Mouse (Mus musculus) intestine, postnatal 0 days (tissue): ENCODE data around the gene Ltbp3. TPM values are rescaled to one million over a fixed set of nuclear protein-coding genes. Genes with fewer than 3 reads are reported as not detected.
A peak's percentile ranks its signal among the peaks of the same experiment; 100 is the strongest.

Experiments used
- ATAC-seq: fragments of 200-750 bp; cut with Nextera tagmentation; 2 replicates; pipeline ENCODE4 v1.8.0; 2017; ENCODE audit warnings: mild to moderate bottlenecking, moderate TSS enrichment, moderate library complexity
- H3K27ac ChIP-seq: fragments of 300-500 bp; sonication (generic); 2 replicates; pipeline ENCODE4 v1.5.1; 2014; ENCODE audit warnings: mild to moderate bottlenecking, low read depth, low read length, moderate library complexity
- H3K27me3 ChIP-seq: fragments of 300-500 bp; sonication (generic); replicated peaks from 2 replicates; pipeline ENCODE4 v1.6.1; 2014; ENCODE audit warnings: low read length, mixed read lengths; ENCODE audit not compliant: control insufficient read depth, insufficient read depth
- H3K36me3 ChIP-seq: fragments of 300-500 bp; sonication (generic); 2 replicates; pipeline ENCODE4 v1.6.1; 2014; ENCODE audit warnings: mild to moderate bottlenecking, moderate library complexity; ENCODE audit not compliant: control insufficient read depth, insufficient read depth
- H3K4me1 ChIP-seq: fragments of 300-500 bp; sonication (generic); replicated peaks from 2 replicates; pipeline ENCODE4 v1.6.1; 2014; ENCODE audit warnings: antibody characterized with exemption, low read length, mixed read lengths; ENCODE audit not compliant: control insufficient read depth, insufficient read depth
- H3K4me2 ChIP-seq: fragments of 300-500 bp; sonication (generic); replicated peaks from 2 replicates; pipeline ENCODE4 v1.6.1; 2014; ENCODE audit warnings: low read depth, mild to moderate bottlenecking, moderate library complexity
- H3K4me3 ChIP-seq: fragments of 300-500 bp; sonication (generic); 2 replicates; pipeline ENCODE4 v1.5.1; 2014; ENCODE audit warnings: low read depth, low read length
- H3K9ac ChIP-seq: fragments of 300-500 bp; sonication (generic); 2 replicates; pipeline ENCODE4 v1.6.1; 2014; ENCODE audit warnings: mild to moderate bottlenecking, low read depth, low read length
- H3K9me3 ChIP-seq: fragments of 300-500 bp; sonication (generic); 2 replicates; pipeline ENCODE4 v1.6.1; 2016; ENCODE audit warnings: mixed run types; ENCODE audit not compliant: control insufficient read depth
- CTCF ChIP-seq: sonication (generic); IDR thresholded peaks from 2 replicates; pipeline ENCODE4 v1.5.1; 2016; ENCODE audit warnings: low read depth, mild to moderate bottlenecking, control low read depth, antibody characterized with exemption, moderate library complexity
- WGBS: fragments of 180-500 bp; shearing (Covaris S2); extraction: QIAGEN DNeasy Blood & Tissue Kit; methylation state at CpG from one replicate; pipeline ENCODE4 v1.1.7; 2014; 5-methylcytosine and 5-hydroxymethylcytosine counted together
- polyA plus RNA-seq: library from polyadenylated mRNA; unstranded; fragments of >200 nt; fragmentation: Nextera tagmentation; extraction: Ambion mirVana; gene quantifications from 2 replicates; pipeline ENCODE4 v1.2.1, GENCODE M21; 2015

Gene Ltbp3
- polyA plus RNA-seq, 1 experiment from 2014 or later: 11.9 TPM

DNA sequence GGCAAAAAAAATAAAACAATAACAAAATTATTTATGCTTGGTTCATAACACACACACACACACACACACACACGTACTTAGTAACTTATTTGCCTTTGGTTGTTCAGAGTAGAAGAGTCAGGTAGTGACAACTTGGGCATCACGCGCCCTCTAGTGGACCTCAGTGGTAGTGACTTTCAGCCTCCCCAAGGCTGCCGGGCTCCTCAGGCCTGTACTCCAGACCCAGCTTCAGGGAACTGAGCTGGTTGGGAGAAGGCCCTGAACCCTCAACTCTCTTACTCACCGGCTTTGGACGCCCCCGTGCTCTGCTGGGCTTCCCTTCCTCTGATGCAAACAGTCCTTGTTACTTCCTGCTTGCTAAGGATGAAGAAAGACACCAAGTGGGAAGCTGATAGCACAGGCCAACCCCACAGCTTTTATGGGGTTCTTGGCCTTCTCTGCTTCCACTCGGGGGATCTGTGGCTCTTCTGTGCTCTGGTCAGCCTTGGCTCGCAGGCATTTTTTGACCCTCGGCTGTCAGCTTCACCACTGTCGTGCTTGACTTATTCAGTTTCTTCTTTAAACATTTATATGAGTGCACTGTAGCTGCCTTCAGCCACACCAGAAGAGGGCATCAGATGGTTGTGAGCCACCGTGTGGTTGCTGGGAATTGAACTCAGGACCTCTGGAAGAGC is 45.9 kb downstream of the Ltbp3 start:
- peak; percentile 66 for ATAC-seq
- Histone ChIP-seq H3K36me3 (no peaks in the 10 kb centered on the region), H3K9ac (no peak overlapping the region), H3K4me2 (no peak overlapping the region), H3K4me1 (no peaks in the 10 kb centered on the region), H3K9me3 (no peaks in the 10 kb centered on the region), H3K4me3 (no peak overlapping the region), H3K27ac (no peak overlapping the region), H3K27me3 (no peaks in the 10 kb centered on the region)
- TF ChIP-seq CTCF: peak; percentile 91
- WGBS: 13% methylated on average over 12 of the region's 12 CpGs

DNA sequence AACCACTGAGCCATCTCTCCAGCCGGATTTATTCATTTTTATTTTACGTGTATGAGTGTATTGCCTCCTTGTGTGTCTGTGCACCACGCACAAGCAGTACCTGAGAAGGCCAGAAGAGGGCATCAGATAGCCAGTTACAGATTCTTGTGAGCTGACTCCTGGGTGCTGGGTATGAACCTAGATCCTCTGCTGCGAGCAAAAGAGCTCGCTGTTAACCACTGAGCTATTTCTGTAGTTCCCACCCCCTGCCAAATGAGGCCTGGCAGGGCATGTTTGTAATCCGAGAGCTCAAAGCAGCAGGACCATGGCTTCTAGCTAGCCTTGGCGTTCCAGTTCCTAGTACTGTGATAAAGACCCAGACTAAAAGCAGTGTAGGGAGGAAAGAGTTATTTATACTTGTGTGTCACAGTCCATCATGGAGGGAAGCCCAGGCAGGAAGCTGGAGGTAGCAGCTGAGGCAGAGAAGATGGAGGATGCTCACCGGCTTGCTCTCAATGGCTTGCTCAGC is 46.5 kb downstream of the Ltbp3 start:
- H3K4me1 ChIP-seq: no peaks in the 10 kb centered on the region
- TF ChIP-seq CTCF: peak; percentile 85
- H3K27ac ChIP-seq: no peak overlapping the region; the same call in 1 of the 2 replicates
- no peaks in the 10 kb centered on the region for H3K36me3 ChIP-seq
- WGBS: 21% methylated on average over 8 of the region's 8 CpGs
- no peaks in the 10 kb centered on the region for H3K9me3 ChIP-seq
- no peak overlapping the region for H3K4me2 ChIP-seq
- no peak overlapping the region for H3K4me3 ChIP-seq
- no peaks in the 10 kb centered on the region for H3K27me3 ChIP-seq
- ATAC-seq: peak; percentile 53
- H3K9ac ChIP-seq: no peak overlapping the region

DNA sequence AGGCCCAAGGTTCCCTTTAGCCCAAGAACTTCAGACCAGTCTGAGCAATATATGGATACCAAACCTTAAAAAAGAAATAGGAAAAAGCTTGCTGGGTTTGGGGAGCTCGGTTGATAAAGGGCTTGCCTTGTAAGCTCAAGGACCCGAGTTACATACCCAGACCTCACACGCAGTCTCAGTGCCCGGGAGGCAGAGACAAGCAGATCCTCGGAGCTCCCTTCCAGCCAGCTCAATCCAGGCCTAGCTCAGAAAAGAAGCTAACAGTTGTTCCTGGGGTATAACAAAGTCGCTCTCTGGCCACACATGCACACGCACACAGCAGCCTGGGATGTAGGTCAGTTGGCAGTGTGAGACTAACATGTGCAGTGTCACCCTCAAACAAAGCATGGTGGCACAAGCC is 47.2 kb downstream of the Ltbp3 start:
- Histone ChIP-seq H3K27ac (no peak overlapping the region), H3K4me2 (no peak overlapping the region), H3K4me3 (no peak overlapping the region), H3K9me3 (no peaks in the 10 kb centered on the region), H3K27me3 (no peaks in the 10 kb centered on the region), H3K36me3 (no peaks in the 10 kb centered on the region), H3K4me1 (no peaks in the 10 kb centered on the region), H3K9ac (no peak overlapping the region)
- no peak for TF ChIP-seq CTCF
- ATAC-seq: no peak
- 85% methylated on average over 7 of the region's 7 CpGs for WGBS

DNA sequence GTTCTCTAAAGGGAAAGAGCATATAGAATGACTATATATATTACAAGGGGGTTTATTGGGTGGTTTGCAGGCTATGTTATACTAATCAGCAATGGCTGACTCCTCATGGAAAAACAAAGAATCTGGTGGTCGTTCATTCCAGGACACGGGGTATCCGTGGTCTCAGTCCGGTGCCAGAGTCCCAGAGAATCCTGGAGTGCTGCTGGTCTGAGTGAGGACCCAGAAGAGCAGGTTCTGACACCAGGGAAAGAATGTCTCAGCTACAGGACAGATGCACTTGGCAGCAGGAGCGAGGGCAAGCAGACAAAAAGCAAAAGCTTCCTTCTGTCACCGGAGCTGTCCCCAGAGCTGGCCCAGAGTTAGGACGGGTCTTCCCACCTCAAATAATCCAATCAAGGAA is 47.9 kb downstream of the Ltbp3 start:
- Histone ChIP-seq H3K27ac (no peak overlapping the region), H3K36me3 (no peaks in the 10 kb centered on the region), H3K27me3 (no peaks in the 10 kb centered on the region), H3K4me1 (no peaks in the 10 kb centered on the region), H3K9me3 (no peaks in the 10 kb centered on the region), H3K4me3 (no peak overlapping the region), H3K4me2 (no peak overlapping the region), H3K9ac (no peak overlapping the region)
- TF ChIP-seq CTCF: no peak
- 85% methylated on average over 7 of the region's 7 CpGs for WGBS
- no peak for ATAC-seq

DNA sequence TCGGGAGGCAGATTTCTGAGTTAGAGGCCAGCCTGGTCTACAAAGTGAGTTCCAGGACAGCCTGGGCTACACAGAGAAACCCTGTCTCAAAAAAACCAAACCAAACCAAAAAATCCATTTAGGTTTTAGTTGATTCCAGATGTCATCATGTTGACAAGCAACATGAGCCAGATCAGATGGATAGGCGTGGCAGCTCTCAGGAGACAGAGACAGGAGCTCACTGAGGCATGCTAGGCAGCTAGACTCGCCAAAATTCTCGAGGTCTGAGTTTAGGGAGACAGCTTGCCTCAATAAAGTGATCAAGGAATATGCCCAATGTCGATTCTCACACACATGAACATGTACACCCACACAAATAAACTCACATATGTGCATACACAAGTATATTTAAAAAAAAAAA is 48.4 kb downstream of the Ltbp3 start:
- Histone ChIP-seq H3K36me3 (no peaks in the 10 kb centered on the region), H3K27ac (no peak overlapping the region), H3K9me3 (no peaks in the 10 kb centered on the region), H3K4me3 (no peak overlapping the region), H3K27me3 (no peaks in the 10 kb centered on the region), H3K4me2 (no peak overlapping the region), H3K9ac (no peak overlapping the region), H3K4me1 (no peaks in the 10 kb centered on the region)
- ATAC-seq: no peak
- TF ChIP-seq CTCF: no peak
- 71% methylated on average over 5 of the region's 5 CpGs for WGBS

DNA sequence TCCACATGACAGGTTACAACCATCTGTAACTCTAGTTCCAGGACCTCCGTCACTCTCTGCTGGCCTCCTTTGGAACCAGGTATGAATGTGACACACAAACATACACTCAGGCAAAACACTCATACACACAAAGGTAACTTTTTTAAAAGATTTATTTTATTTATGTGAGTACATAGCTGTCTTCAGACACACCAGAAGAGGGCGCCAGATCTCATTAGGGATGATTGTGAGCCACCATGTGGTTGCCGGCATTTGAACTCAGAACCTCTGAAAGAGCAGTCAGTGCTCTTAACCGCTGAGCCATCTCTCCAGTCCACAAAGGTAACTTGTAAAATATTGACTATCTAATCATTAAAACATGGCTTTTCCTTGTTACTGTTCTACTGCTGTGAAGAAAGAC is 50.6 kb downstream of the Ltbp3 start:
- Histone ChIP-seq H3K4me3 (no peak overlapping the region), H3K4me2 (no peak overlapping the region), H3K27me3 (no peaks in the 10 kb centered on the region), H3K36me3 (peaks cover 16% of the 10 kb centered on the region), H3K9me3 (no peaks in the 10 kb centered on the region), H3K27ac (no peak overlapping the region), H3K9ac (no peak overlapping the region), H3K4me1 (0 out of 2 replicates have a peak, but pooled peaks cover 1% of the 10 kb centered on the region)
- peak; percentile 45 for TF ChIP-seq CTCF
- ATAC-seq: no peak
- 74% methylated on average over 4 of the region's 4 CpGs for WGBS
